Mouse (Mus musculus) midbrain, embryonic 12.5 days (tissue): Measurements from ENCODE around the gene Kat5. TPM values are rescaled to one million over a fixed set of nuclear protein-coding genes. Genes with fewer than 3 reads are reported as not detected.

Experiments used
- ATAC-seq: fragments of 200-750 bp; cut with Nextera tagmentation; 2 replicates; pipeline ENCODE4 v1.8.0; 2017; ENCODE audit warnings: low read depth, moderate TSS enrichment, moderate library complexity; ENCODE audit not compliant: low FRiP score
- H3K27ac ChIP-seq: fragments of 300-500 bp; sonication (generic); replicated peaks from 2 replicates; pipeline ENCODE4 v1.5.1; 2016; ENCODE audit warnings: mild to moderate bottlenecking
- H3K27me3 ChIP-seq: fragments of 300-500 bp; sonication (generic); 2 replicates; pipeline ENCODE4 v1.6.1; 2016; ENCODE audit warnings: mild to moderate bottlenecking
- H3K36me3 ChIP-seq: fragments of 300-500 bp; sonication (generic); 2 replicates; pipeline ENCODE4 v1.6.1; 2016
- H3K4me1 ChIP-seq: fragments of 300-500 bp; sonication (generic); 2 replicates; pipeline ENCODE4 v1.6.1; 2016
- H3K4me2 ChIP-seq: fragments of 300-500 bp; sonication (generic); replicated peaks from 2 replicates; pipeline ENCODE4 v1.6.1; 2016; ENCODE audit warnings: mild to moderate bottlenecking, moderate library complexity
- H3K4me3 ChIP-seq: fragments of 300-500 bp; sonication (generic); 2 replicates; pipeline ENCODE4 v1.5.1; 2016; ENCODE audit warnings: mild to moderate bottlenecking
- H3K9ac ChIP-seq: fragments of 300-500 bp; sonication (generic); replicated peaks from 2 replicates; pipeline ENCODE4 v1.6.1; 2016; ENCODE audit warnings: mild to moderate bottlenecking, moderate library complexity
- H3K9me3 ChIP-seq: fragments of 300-500 bp; sonication (generic); 2 replicates; pipeline ENCODE4 v1.6.1; 2016; ENCODE audit warnings: mild to moderate bottlenecking
- WGBS: fragments of 180-500 bp; shearing (Covaris S2); methylation state at CpG from one replicate; pipeline ENCODE4 v1.1.7; 2016; 5-methylcytosine and 5-hydroxymethylcytosine counted together
- polyA plus RNA-seq: library from polyadenylated mRNA; unstranded; fragments of >200 nt; fragmentation: Nextera tagmentation; extraction: Ambion mirVana; gene quantifications from 2 replicates; pipeline ENCODE4 v1.2.1, GENCODE M21; 2016

Kat5 gene
- polyA plus RNA-seq, 1 experiment from 2014 or later: 80.4 TPM

DNA sequence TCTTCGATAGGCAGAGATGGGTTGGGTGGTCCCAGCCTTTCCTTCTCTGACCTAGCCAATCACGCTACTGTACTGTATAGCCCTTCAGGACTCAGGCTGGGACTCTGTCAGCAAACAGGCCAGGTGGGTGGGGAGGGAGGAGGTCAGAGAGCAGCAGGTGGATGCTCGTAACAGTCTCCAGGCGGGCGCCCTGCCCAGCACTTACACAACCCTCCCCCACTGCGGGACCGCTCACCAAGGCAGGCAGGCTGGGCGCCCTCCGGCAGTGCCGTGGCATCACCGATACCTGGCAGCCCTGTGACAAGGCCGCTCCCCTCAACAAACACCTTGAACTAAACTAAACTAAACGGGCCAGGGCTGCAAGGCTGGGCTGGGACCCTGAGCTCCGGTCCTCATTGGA, 55.8 kb downstream of the Kat5 start:
- Histone ChIP-seq H3K9ac (no peak overlapping the region), H3K27ac (no peak overlapping the region), H3K36me3 (no peaks in the 10 kb centered on the region), H3K27me3 (peaks cover 53% of the 10 kb centered on the region), H3K4me1 (no peaks in the 10 kb centered on the region), H3K4me3 (no peak overlapping the region), H3K4me2 (no peak overlapping the region), H3K9me3 (no peaks in the 10 kb centered on the region)
- ATAC-seq: no peak
- WGBS: 82% methylated on average over 14 of the region's 14 CpGs

DNA sequence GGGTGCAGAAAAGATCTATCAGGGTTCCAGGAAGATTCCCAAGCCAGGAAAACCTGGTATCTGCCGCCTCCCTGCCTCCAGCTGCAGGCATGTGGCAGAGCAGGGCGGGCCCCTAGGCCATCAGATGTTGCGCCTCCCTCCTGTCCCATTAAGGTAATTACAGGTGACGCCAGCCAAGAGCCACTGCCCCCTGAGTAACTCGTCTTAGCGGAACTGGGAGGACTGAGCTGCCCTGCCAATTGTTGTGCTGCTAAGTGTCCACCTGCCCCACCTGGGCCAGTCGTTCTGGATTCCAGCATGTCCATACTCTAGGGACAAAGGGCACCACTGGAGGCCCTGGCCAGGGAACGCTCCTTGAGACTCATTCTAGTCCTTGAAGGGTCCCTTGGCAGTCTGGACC, 56.2 kb downstream of the Kat5 start:
- WGBS: 60% methylated on average over 8 of the region's 8 CpGs
- Histone ChIP-seq H3K9ac (no peak overlapping the region), H3K9me3 (no peaks in the 10 kb centered on the region), H3K27me3 (peaks cover 49% of the 10 kb centered on the region), H3K27ac (no peak overlapping the region), H3K4me3 (no peak overlapping the region), H3K4me1 (no peaks in the 10 kb centered on the region), H3K4me2 (no peak overlapping the region), H3K36me3 (no peaks in the 10 kb centered on the region)
- ATAC-seq: no peak

Other genes with a start within 250 kb of the Kat5 start
- 75.9 and 79.9 TPM in 2 replicates for gene Eif1ad, start 243.5 kb downstream of the Kat5 start, polyA plus RNA-seq
- gene Banf1, start 243.1 kb downstream of the Kat5 start, polyA plus RNA-seq: 392 and 402 TPM in 2 replicates
- 115 and 118 TPM in 2 replicates for gene Sart1, start 221.5 kb downstream of the Kat5 start, polyA plus RNA-seq
- gene Tsga10ip, start 207.7 kb downstream of the Kat5 start, polyA plus RNA-seq: 0.17 and 0.28 TPM in 2 replicates
- 257 and 262 TPM in 2 replicates for gene Drap1, start 185.3 kb downstream of the Kat5 start, polyA plus RNA-seq
- 52.4 and 60.3 TPM in 2 replicates for gene AI837181, start 185.1 kb downstream of the Kat5 start, polyA plus RNA-seq
- gene Fosl1, start 162.7 kb downstream of the Kat5 start, polyA plus RNA-seq: not detected in 2 replicates
- 10.1 TPM in 2 replicates for gene Ccdc85b, start 152.3 kb downstream of the Kat5 start, polyA plus RNA-seq
- 144 and 149 TPM in 2 replicates for gene Fibp, start 149.6 kb downstream of the Kat5 start, polyA plus RNA-seq
- gene Ctsw, start 141.7 kb downstream of the Kat5 start, polyA plus RNA-seq: 3.6 and 3.9 TPM in 2 replicates
- 57.9 and 68.9 TPM in 2 replicates for gene Efemp2, start 136.3 kb downstream of the Kat5 start, polyA plus RNA-seq
- 47.7 and 50.1 TPM in 2 replicates for gene Mus81, start 121.8 kb downstream of the Kat5 start, polyA plus RNA-seq
- gene Cfl1, start 119.8 kb downstream of the Kat5 start, polyA plus RNA-seq: 3,169 and 3,187 TPM in 2 replicates
- 0.22 TPM in 1 of 2 replicates, not detected in the other for gene 1700020D05Rik, start 106.5 kb downstream of the Kat5 start, polyA plus RNA-seq
- 35.9 and 36.0 TPM in 2 replicates for gene Snx32, start 99.7 kb downstream of the Kat5 start, polyA plus RNA-seq
- gene Ovol1, start 49.6 kb downstream of the Kat5 start, polyA plus RNA-seq: 0.08 and 0.14 TPM in 2 replicates
- gene Ap5b1, start 42.2 kb downstream of the Kat5 start, polyA plus RNA-seq: 2.2 and 2.6 TPM in 2 replicates
- gene Rnaseh2c, start 8.4 kb downstream of the Kat5 start, polyA plus RNA-seq: 137 and 165 TPM in 2 replicates
- gene Rela, start 27.2 kb upstream of the Kat5 start, polyA plus RNA-seq: 34.2 and 37.6 TPM in 2 replicates
- gene Sipa1, start 53.5 kb upstream of the Kat5 start, polyA plus RNA-seq: 18.8 and 20.6 TPM in 2 replicates
- 25.4 and 26.2 TPM in 2 replicates for gene Map3k11, start 78.5 kb upstream of the Kat5 start, polyA plus RNA-seq
- gene Pcnx3, start 78.7 kb upstream of the Kat5 start, polyA plus RNA-seq: 34.1 and 37.4 TPM in 2 replicates
- gene Kcnk7, start 94.1 kb upstream of the Kat5 start, polyA plus RNA-seq: 0.36 TPM in 1 of 2 replicates, not detected in the other
- 8.2 and 9.1 TPM in 2 replicates for gene Ehbp1l1, start 116.1 kb upstream of the Kat5 start, polyA plus RNA-seq
- 175 and 186 TPM in 2 replicates for gene Fam89b, start 119.4 kb upstream of the Kat5 start, polyA plus RNA-seq
- 7.9 and 9.1 TPM in 2 replicates for gene Ltbp3, start 130.7 kb upstream of the Kat5 start, polyA plus RNA-seq
- gene Scyl1, start 161.2 kb upstream of the Kat5 start, polyA plus RNA-seq: 63.6 and 68.4 TPM in 2 replicates